Mouse (Mus musculus) liver, embryonic 13.5 days (tissue): ENCODE results near the gene Vmp1. TPM values are rescaled to one million over a fixed set of nuclear protein-coding genes. Genes with fewer than 3 reads are reported as not detected.
A peak's percentile ranks its signal among the peaks of the same experiment; 100 is the strongest.

Experiments used
- ATAC-seq: fragments of 200-750 bp; cut with Nextera tagmentation; 2 replicates; pipeline ENCODE4 v1.8.0; 2017; ENCODE audit warnings: low read depth, mild to moderate bottlenecking, moderate number of reproducible peaks, moderate library complexity
- DNase-seq: peaks from one replicate; pipeline ENCODE4 v3.0.0; 2022
- H3K27ac ChIP-seq: fragments of 300-500 bp; sonication (generic); 2 replicates; pipeline ENCODE4 v1.5.1; 2015; ENCODE audit warnings: moderate library complexity, mild to moderate bottlenecking, inconsistent platforms
- H3K27me3 ChIP-seq: fragments of 300-500 bp; sonication (generic); 2 replicates; pipeline ENCODE4 v1.6.1; 2015; ENCODE audit warnings: mild to moderate bottlenecking, inconsistent platforms
- H3K36me3 ChIP-seq: fragments of 300-500 bp; sonication (generic); 2 replicates; pipeline ENCODE4 v1.6.1; 2015; ENCODE audit warnings: mild to moderate bottlenecking, inconsistent platforms
- H3K4me1 ChIP-seq: fragments of 300-500 bp; sonication (generic); replicated peaks from 2 replicates; pipeline ENCODE4 v1.6.1; 2015; ENCODE audit warnings: inconsistent platforms
- H3K4me2 ChIP-seq: fragments of 300-500 bp; sonication (generic); 2 replicates; pipeline ENCODE4 v1.6.1; 2015; ENCODE audit warnings: inconsistent platforms, mild to moderate bottlenecking, moderate library complexity
- H3K4me3 ChIP-seq: fragments of 300-500 bp; sonication (generic); replicated peaks from 2 replicates; pipeline ENCODE4 v1.5.1; 2015; ENCODE audit warnings: mild to moderate bottlenecking, inconsistent platforms
- H3K9ac ChIP-seq: fragments of 300-500 bp; sonication (generic); 2 replicates; pipeline ENCODE4 v1.6.1; 2015; ENCODE audit warnings: mild to moderate bottlenecking, inconsistent platforms
- H3K9me3 ChIP-seq: fragments of 300-500 bp; sonication (generic); replicated peaks from 2 replicates; pipeline ENCODE4 v1.6.1; 2016; ENCODE audit warnings: inconsistent platforms
- WGBS: fragments of 180-500 bp; shearing (Covaris S2); methylation state at CpG from one replicate; pipeline ENCODE4 v1.1.7; 2015; ENCODE audit not compliant: insufficient replicate concordance; 5-methylcytosine and 5-hydroxymethylcytosine counted together
- polyA plus RNA-seq: library from polyadenylated mRNA; unstranded; fragments of >200 nt; fragmentation: Nextera tagmentation; extraction: Ambion mirVana; gene quantifications from 2 replicates; pipeline ENCODE4 v1.2.1, GENCODE M21; 2015

Vmp1 gene
- polyA plus RNA-seq, 1 experiment from 2014 or later, result 89.2 TPM

- H3K4me1 ChIP-seq, result peaks cover 42% of the 10 kb centered on the region
Observed at GRCm38 (mm10) chr11:86574408-86574807, 109.2 kb downstream of the Vmp1 start.

GRCm38 (mm10) chr11:86573646-86574231 lies 109.9 kb downstream of the Vmp1 start:
- H3K27me3 ChIP-seq, result no peaks in the 10 kb centered on the region
- no peaks in the 10 kb centered on the region for H3K9me3 ChIP-seq
- H3K27ac ChIP-seq, result no peak overlapping the region
- peaks cover 35% of the 10 kb centered on the region for H3K4me1 ChIP-seq
- H3K36me3 ChIP-seq, result no peaks in the 10 kb centered on the region
- ATAC-seq (no peak), DNase-seq (no peak)
- no peak overlapping the region for H3K4me3 ChIP-seq
- no peak overlapping the region for H3K4me2 ChIP-seq
- 79% methylated on average over 6 of the region's 6 CpGs for WGBS
- no peak overlapping the region for H3K9ac ChIP-seq

More at GRCm38 (mm10) chr11:86574408-86574807, 109.2 kb downstream of the Vmp1 start:
- Histone ChIP-seq H3K36me3 (no peaks in the 10 kb centered on the region), H3K9ac (no peak overlapping the region), H3K9me3 (no peaks in the 10 kb centered on the region), H3K27ac (no peak overlapping the region), H3K4me3 (no peak overlapping the region), H3K27me3 (no peaks in the 10 kb centered on the region), H3K4me2 (no peak overlapping the region)
- ATAC-seq (no peak), DNase-seq (no peak)
- WGBS, result 47% methylated on average over 2 of the region's 2 CpGs

DNA sequence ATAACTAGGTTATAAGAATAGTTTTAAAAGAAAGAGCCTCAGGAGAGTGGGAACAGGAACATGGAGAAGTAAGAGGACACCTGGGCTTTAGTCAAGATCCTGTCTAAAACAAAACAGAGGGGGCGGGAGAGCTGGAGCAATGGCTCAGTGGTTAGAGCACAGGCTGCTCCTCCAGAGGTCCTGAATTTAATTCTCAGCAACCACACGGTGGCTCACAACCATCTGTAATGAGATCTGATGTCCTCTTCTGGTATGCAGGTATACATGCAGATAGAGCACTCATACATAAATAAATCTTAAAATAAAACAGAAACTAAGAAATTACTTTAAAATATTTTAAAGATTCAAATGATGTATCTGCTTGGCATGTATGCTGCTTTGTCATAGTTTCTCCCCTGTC lies 111.0 kb downstream of the Vmp1 start:
- no peak overlapping the region for H3K4me3 ChIP-seq
- no peaks in the 10 kb centered on the region for H3K27me3 ChIP-seq
- H3K4me1 ChIP-seq, result peaks cover 25% of the 10 kb centered on the region
- 56% methylated on average over 2 of the region's 2 CpGs for WGBS
- no peak overlapping the region for H3K9ac ChIP-seq
- no peaks in the 10 kb centered on the region for H3K9me3 ChIP-seq
- ATAC-seq, result no peak
- H3K27ac ChIP-seq, result no peak overlapping the region
- H3K36me3 ChIP-seq, result peaks cover under 1% of the 10 kb centered on the region; the same call in 1 of the 2 replicates
- no peak for DNase-seq
- no peak overlapping the region for H3K4me2 ChIP-seq

DNA sequence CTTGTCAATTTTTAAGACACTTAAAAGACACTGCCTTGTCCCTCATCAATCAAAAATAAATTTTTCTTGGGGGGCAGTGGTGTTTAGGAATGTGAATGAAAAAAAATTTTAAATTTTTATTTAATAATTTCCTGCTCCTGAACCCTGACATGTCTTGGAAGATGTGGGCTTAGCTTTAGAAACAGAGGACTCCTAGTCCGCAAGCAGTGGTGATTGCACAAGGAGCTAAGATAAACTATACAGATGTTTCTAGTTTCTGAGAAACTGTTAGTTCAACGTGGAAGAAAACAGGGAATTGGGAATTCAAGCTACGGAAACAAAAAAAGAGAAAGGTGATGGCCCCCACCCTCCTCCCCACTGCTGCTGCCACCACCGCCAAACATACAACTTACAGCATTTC lies 111.8 kb downstream of the Vmp1 start:
- no peak for DNase-seq

DNA sequence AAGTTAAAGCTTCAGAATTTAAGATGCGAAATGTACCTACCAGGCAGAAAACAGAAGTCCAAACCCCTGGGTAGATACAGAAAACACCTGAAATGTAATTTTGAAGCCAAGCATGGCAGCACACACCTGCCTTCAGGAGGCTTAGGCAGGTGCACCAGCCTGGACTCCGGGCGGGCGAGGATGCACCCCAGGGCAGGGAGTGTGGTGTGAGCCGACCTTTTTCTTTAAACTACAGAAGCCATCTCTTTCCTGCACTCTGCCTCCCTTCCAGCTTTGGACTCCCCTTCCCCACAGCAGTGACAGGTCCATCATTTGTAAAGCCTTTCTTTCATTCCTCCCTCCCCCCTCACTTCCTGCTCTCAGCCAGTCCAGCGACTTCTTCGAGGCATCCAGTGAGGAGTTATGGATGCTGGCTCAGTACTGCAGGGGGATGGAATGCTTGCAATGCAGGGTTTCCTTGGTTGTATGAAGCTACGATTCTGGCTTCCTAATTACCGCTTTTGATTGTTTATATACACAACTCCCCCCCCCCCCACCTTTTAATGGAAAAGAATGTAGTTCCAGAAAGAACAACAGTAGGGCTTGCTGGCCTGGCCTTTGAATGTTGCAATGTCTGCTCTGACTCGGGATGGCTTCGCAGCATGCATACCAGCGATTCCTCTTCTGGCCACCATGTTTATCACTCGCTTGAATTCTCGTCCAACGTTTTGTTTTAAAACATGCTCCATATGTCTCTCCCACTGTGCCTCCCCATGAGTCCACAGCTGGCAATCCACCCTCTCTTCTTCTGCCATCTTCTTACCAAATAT lies 112.4 kb downstream of the Vmp1 start:
- H3K27ac ChIP-seq, result peak overlapping the region; percentile 39; the same call in 1 of the 2 replicates
- no peaks in the 10 kb centered on the region for H3K27me3 ChIP-seq
- H3K9ac ChIP-seq, result no peak overlapping the region
- H3K4me2 ChIP-seq, result no peak overlapping the region
- H3K36me3 ChIP-seq, result peaks cover 12% of the 10 kb centered on the region; the same call in 1 of the 2 replicates
- DNase-seq, result no peak
- H3K4me1 ChIP-seq, result peaks cover 13% of the 10 kb centered on the region
- no peak overlapping the region for H3K4me3 ChIP-seq
- H3K9me3 ChIP-seq, result no peaks in the 10 kb centered on the region
- 55% methylated on average over 15 of the region's 15 CpGs for WGBS
- no peak for ATAC-seq

More for the DNA sequence above, 111.8 kb downstream of the Vmp1 start:
- 68% methylated on average over 4 of the region's 4 CpGs for WGBS
- Histone ChIP-seq H3K4me3 (no peak overlapping the region), H3K4me2 (no peak overlapping the region), H3K27me3 (no peaks in the 10 kb centered on the region), H3K9me3 (no peaks in the 10 kb centered on the region), H3K27ac (no peak overlapping the region), H3K4me1 (peaks cover 18% of the 10 kb centered on the region), H3K36me3 (peaks cover 8% of the 10 kb centered on the region; the same call in 1 of the 2 replicates), H3K9ac (no peak overlapping the region)
- no peak for ATAC-seq

DNA sequence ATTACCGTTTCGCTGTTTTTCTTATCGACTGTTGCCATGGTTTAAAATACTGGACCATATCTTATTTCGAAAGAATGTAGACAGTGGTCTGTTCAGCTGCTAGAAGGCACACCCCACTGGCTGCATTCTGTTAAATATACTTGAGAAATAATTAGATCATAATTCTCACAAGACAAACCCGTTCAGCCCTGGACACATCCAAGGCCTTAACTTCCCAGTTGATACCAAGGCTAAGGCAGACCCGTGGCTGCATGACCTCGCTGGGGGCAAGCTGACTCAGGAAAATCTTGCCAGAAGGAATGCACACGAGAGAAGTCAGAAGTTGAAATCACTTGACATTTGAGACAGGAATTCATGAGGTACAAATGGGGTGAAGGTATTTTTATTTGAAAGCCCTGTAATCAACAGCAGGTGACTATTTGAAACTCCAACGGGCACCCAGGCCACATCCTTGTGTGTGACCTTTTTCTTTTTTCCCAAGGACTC lies 113.3 kb downstream of the Vmp1 start:
- peaks cover 21% of the 10 kb centered on the region; the same call in 1 of the 2 replicates for H3K36me3 ChIP-seq
- H3K27ac ChIP-seq, result peak overlapping the region; percentile 32; the same call in 1 of the 2 replicates
- 65% methylated on average over 9 of the region's 9 CpGs for WGBS
- no peaks in the 10 kb centered on the region for H3K9me3 ChIP-seq
- H3K4me3 ChIP-seq, result no peak overlapping the region
- H3K27me3 ChIP-seq, result no peaks in the 10 kb centered on the region
- no peak overlapping the region for H3K4me2 ChIP-seq
- H3K9ac ChIP-seq, result no peak overlapping the region
- ATAC-seq, result no peak
- peaks cover 8% of the 10 kb centered on the region for H3K4me1 ChIP-seq
- no peak for DNase-seq

- Histone ChIP-seq H3K36me3 (peaks cover 23% of the 10 kb centered on the region; the same call in 1 of the 2 replicates), H3K9me3 (no peaks in the 10 kb centered on the region), H3K4me3 (no peak overlapping the region), H3K27me3 (no peaks in the 10 kb centered on the region), H3K4me1 (peaks cover 5% of the 10 kb centered on the region), H3K4me2 (no peak overlapping the region), H3K27ac (no peak overlapping the region), H3K9ac (no peak overlapping the region)
- WGBS, result 50% methylated on average over 3 of the region's 3 CpGs
- ATAC-seq (peak; percentile 29; the same call in 1 of the 2 replicates), DNase-seq (no peak)
Observed at GRCm38 (mm10) chr11:86568425-86568824, 115.2 kb downstream of the Vmp1 start.

DNA sequence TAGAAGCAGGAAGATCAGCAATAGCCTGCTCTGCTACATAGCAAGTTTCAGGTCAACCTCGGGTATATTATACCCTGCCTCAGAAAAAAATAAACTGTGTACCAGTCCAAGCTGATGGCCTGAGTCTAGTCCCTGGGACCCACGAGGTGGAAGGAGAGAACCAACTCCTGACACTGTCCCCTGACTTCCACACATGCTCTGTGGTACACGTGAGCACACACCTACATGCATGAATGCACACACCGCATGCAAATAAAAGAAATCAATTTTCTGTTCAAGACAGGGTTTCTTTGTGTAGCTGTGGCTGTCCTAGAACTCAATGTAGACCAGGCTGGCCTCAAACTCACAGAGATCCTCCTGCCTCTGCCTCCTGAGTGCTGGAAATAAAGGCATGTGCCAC lies 125.4 kb downstream of the Vmp1 start:
- Histone ChIP-seq H3K27ac (no peak overlapping the region), H3K4me3 (no peak overlapping the region), H3K9me3 (no peaks in the 10 kb centered on the region), H3K27me3 (no peaks in the 10 kb centered on the region), H3K4me1 (no peaks in the 10 kb centered on the region), H3K4me2 (no peak overlapping the region), H3K9ac (no peak overlapping the region), H3K36me3 (peaks cover 72% of the 10 kb centered on the region)
- 78% methylated on average over 4 of the region's 4 CpGs for WGBS
- no peak for ATAC-seq
- DNase-seq, result no peak

GRCm38 (mm10) chr11:86553525-86553924 lies 130.1 kb downstream of the Vmp1 start:
- Histone ChIP-seq H3K36me3 (peaks cover 66% of the 10 kb centered on the region), H3K4me3 (no peak overlapping the region), H3K27me3 (no peaks in the 10 kb centered on the region), H3K4me1 (no peaks in the 10 kb centered on the region), H3K9me3 (no peaks in the 10 kb centered on the region), H3K27ac (no peak overlapping the region), H3K4me2 (no peak overlapping the region), H3K9ac (no peak overlapping the region)
- DNase-seq, result no peak
- ATAC-seq, result no peak
- WGBS, result 83% methylated on average over 6 of the region's 6 CpGs

DNA sequence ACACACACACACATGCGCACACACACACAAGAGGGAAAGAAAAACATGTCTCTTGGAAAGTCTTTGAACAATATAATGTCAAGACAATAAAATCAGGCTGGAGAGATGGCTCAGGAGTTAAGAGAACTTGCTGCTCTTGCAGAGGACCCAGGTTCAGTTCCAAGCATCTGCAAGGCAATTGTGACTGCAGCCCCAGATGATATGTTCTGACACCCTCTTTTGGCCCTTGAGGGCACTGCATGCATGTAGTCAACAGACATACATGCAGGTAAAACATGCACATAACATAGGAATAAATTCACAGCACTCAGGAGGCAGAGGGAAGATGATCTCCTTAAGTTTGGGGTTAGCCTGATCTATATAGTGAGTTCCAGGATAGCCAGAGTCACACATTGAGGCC lies 136.2 kb downstream of the Vmp1 start:
- Histone ChIP-seq H3K27me3 (no peaks in the 10 kb centered on the region), H3K9me3 (no peaks in the 10 kb centered on the region), H3K27ac (no peak overlapping the region), H3K4me2 (no peak overlapping the region), H3K36me3 (peaks cover 24% of the 10 kb centered on the region), H3K4me3 (no peak overlapping the region), H3K4me1 (peaks cover 26% of the 10 kb centered on the region), H3K9ac (no peak overlapping the region)
- ATAC-seq, result no peak
- DNase-seq, result no peak
- WGBS, result 89% methylated on average over 1 of the region's 1 CpGs

GRCm38 (mm10) chr11:86545556-86545955 lies 138.1 kb downstream of the Vmp1 start:
- Histone ChIP-seq H3K4me1 (peaks cover 36% of the 10 kb centered on the region), H3K9me3 (no peaks in the 10 kb centered on the region), H3K4me2 (peak overlapping the region; percentile 73), H3K9ac (peak overlapping the region; percentile 77), H3K27me3 (no peaks in the 10 kb centered on the region), H3K4me3 (peak overlapping the region; percentile 91), H3K27ac (peak overlapping the region; percentile 90), H3K36me3 (peaks cover 20% of the 10 kb centered on the region)
- no peak for ATAC-seq
- no peak for DNase-seq
- WGBS, result 61% methylated on average over 8 of the region's 8 CpGs
